Mouse (Mus musculus) heart, adult 11 months (tissue): ENCODE results near the gene Cenpp.
A peak's percentile ranks its signal among the peaks of the same experiment; 100 is the strongest.

Experiments
- DNase-seq: peaks from one replicate; pipeline ENCODE4 v3.0.0; 2022

The Cenpp gene

DNA sequence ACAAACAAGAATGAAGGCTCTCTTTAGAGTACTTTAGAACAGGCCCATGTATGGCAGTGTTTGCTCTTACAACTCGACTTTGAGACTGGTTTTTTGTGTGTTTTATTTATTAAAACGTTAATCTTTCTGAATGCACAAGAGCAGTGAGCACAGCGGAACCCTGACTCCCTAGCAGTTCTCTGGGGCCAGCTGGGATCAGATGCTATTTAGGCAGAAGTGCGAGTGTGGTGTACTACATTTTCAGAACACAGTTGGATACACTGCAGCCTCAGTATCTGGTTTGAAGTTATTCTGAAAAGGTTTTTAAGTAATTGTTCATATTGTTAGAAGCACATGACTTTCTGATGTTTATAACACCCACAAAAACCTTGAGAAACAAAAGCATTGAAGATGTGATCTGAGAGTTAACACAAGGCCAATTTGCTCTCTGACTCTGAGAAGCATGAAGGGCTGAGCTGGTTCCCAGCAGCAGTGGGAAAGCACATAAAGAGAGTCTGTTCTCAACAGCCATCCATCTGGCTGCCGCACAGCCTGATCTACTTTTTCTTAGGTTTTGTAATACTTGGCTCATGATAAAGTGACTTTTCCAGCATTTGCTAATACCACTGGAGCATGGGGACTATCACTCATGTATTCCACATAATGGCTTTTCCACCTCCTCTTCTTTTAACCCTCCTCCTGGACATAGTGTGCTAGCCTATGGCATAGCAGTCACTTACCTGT lies 191.7 kb downstream of the Cenpp start:
- peak; percentile 96 for DNase-seq

DNA sequence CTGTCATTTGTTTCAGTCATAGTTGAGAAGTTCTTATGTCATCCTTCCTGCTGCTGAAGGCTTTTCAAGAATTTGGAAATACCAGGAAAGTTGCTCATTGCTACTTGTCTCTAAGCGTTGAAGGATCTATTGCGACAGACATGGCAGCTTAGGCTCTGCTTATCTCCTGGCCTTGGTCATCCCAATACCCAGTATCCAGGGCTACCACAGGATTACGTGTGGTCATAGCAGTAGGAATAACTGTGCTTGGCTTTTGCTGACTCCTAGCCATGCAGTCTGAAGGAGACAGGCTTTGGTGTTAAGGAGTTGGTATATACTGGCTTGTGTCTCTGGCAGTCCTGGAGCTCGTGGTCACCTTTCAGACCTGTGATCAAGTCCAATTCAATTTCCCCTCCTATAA lies 192.3 kb downstream of the Cenpp start:
- DNase-seq: peak; percentile 96

DNA sequence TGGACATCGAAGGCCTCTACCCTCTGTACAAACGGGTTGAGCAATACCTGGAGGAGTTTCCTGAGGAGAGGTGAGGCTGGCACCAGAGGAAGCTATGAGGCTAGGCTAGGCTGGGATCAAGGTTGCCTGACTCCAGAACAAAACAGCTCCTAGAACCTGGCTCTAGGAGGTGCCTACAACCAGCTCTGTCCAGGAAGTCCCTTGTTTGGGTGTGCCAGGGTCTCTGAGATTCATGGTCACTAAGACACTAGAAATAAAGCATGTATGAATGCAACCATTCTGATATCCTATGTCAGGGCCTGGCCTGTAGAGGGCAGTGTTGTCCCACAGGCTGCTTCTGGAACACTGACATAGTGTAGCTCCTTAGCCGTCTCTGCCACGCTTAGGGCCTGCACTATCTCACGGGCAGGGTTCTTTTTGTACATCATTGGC lies 203.3 kb downstream of the Cenpp start:
- DNase-seq: peak; percentile 96

DNA sequence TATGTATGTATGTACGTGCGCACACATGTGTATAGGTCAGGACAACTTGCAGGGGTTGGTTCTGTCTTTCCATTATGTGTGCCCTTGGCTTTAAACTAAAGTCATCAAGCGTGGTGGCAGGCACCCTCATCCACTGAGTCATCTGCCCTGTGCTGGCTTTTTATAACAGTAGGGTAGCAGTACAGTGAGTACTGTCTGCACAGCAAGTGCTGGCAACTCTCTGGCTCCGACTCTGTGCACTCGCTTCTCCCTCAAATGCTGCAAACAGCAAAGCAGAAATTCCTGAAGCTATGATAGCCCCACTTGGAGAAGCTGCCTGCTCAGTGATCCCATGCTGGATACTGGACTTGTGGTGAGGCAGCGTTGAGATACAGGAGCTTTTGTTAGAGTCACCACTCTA lies 208.1 kb downstream of the Cenpp start:
- no peak for DNase-seq

DNA sequence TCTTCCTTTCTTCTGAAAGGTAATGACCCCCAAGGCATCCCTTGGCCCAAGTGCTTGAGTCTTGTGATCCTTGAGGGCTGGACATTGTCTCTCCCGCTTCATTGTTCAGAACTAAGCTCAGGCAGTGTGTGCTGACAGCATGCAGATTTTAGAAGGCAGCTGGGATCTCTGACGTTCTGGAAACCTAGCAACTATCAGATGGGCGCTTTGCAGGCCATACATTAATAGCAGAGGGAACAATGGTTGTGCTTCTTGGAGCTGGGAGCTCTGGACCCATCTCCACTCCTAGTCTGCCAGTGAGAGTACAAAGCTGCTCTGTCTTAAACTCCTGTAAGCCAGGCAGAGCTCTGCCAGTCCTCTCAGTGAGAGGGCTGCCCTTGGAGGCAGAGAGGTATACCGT lies 216.4 kb downstream of the Cenpp start:
- DNase-seq: no peak

DNA sequence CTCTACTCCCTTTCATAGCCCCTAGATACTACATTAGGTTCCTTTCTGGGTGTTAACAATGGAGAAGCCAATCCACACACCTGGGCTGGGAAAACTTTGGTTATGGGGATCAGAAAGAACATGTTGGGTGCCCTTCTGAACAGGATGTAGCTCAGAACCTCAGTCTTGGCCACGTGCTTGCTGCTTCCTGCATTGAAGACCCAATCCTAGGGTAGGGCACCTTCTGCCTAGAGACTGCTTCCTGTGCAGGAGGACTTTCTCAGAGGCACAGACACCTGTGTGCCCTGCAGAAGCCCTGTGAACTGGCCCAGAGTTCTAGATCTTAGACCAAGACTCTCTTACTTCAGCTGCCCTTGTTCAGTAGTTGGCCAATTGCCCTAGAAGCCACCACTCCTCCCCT lies 216.8 kb downstream of the Cenpp start:
- DNase-seq: no peak

DNA sequence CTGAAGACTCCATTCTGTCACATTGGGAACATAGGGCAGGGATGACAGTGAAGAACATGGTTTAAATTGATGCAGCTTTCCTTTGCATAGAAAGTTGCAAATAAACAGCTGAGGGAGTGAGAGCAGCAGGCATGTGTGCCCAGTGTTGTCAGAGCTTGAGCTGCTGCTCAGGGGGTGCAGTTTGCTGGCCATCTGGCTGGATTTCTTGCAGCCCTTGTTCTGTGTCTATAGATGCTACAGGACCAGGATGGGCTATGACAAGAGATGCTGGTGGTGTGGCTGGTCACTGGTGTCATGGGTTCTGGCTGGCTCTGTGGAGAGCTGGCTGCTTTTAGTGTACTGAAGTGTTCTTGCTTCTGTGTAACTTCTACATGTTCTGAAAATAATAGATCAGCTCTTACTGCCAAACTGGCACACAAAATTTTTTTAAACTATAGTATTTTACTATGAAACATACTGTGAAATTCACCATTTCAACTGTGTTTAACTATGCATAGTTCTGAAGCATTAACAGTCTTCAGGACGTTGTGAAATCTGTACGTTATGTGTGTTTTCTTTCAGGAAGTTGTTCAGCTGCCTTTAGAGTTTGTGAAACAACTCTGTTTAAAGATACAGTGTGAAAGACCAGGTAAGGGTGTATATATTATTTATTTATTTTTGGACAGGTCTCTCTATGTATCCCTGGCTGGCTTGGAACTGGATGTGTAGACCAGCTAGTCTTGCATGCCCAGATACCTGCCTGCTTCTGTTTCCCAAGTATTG lies 219.1 kb downstream of the Cenpp start:
- no peak for DNase-seq

DNA sequence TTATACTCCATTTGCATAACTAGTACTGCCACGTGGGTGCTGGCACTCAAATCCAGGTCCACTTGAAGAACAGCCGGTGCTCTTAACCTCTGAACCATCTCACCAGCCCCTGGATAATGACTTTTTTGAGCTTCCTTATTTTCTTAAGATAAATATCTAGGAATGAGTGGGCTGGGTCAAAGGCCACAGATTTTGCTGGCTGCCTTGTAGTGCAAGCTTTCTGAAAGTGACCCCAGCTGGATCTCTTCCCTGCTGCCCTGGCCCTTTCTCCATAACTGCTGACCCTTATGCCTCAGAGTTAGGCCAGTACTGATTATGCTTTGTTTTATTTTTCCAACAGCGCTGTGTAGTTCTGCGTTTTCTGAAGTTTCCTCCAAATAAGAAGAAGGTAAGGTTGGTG lies 222.1 kb downstream of the Cenpp start:
- no peak for DNase-seq

DNA sequence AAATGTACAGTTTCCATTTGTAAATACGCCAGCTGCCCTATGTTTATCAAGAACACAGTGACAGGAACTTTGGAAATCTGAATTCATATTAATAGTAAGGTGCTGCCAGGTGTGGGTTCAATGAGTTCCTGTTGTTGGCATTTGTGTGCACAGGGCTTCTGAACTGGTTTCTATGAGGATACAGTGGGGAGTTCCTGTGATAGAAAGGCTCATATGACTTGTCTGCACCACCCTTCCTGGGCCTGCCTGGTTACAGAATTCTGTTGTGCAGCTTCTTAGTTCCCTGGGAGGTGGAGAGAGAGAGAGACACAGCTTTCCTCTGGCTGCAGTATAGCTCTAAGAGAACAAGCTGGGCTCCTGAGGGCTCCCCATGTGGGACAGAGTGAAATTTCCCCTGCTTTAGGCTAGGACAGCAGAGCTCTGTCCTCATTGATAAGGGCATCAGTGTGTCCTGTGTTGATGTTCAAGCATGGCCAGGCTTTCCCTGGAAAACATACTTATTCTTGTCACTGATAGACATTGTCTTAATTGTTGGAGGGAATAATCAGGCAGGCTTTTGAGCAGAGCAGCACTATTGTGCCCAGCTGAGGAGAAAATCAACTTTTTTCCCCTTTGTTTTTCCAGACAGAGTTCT lies 224.4 kb downstream of the Cenpp start:
- peak; percentile 92 for DNase-seq

DNA sequence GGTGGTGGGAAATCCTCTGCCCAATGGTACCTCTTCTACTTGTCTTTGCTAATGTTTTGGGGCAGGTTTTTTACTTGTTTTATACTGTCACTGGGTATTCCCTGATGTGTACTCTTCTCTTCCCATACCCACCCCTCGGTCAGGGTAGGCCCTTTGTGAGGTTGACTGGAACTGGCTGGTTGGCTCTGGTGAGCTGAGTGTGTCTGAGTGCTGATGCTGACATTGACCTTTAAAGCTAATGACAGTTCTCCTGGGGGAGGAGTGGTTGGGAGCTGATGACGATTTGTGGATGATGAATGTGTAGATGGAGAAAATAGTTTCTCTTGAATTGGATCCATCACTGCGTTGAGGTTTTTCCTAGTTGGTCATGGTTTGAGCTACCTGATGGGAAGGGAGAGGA lies 225.8 kb downstream of the Cenpp start:
- DNase-seq: no peak

DNA sequence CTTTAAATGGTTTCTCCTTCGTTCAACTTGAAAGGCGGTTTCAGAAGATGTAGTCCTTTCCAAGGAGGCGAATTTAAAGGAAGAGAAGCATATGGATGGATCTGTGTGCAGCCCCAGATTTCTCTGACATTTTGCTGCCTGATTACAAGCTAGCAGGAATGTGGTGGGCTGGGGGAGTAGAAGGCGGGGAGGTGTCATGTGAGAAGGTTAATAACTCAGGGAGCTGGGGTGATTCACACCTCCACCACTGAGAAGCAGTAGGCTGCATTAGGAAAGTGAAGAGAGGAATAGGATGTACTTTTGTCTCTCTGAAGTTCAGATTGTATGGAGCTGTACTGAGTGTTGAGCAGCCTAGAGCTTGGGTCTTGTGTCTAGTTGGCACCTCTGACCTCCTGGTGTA lies 230.6 kb downstream of the Cenpp start:
- no peak for DNase-seq

DNA sequence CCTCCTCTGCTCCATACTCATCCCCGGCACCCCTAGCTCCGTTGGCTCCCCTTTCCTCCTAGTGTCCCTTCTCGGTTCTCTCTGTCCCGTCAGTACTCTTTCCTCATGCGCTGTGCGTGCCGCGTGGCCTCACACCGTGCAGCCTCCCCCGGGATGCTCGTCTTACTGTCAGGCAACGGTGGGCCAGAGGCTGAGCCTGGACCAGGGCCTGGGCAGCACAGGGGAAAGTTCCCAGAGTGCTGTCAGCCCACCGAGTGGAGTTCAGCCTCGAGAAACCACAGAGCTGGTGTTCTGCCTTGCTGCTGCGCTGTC lies 231.0 kb downstream of the Cenpp start:
- DNase-seq: no peak

DNA sequence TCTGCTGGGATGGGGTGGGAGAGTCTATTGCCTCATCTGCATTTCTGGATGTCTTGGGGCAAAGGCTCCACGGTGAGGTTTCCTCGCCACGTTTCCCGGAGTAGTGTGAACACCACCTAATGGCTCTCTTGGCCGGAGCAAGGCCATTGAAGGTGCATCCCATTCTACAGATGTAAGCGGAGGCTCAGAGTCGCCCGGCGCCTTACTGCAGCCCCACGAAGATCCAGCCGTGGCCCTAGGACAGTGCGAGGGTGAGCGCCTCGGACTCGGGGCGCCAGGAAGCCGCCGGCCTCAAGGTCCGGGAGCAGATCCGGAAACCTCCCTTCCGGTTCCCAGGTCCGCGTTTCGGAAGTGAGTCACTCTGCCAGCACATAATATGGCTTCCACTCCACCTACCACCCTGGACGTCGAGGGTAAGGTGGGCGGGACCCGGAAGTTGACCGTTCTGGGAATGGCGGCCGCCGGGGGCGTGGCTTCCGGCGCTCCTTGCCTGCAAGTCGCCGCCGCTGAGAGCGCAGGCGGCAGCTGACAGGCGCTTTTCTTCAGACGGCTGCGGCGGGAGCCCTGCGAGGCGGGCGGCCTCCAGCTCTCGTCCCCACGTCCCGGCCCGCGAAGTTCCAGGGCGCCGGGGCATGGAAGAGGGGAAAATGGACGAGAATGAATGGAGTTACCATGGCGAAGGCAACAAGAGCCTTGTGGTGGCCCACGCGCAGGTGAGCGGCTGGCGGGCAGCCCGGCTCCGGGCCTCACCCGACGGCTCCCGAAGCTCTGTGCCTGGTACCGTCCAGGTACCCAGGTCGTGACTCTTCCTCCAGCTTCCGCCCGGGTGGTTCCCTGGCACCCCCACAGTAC lies 231.6 kb downstream of the Cenpp start, which contains the start of gene Ippk:
TSS of gene Ippk (plus strand) at position 496 of the 852 bp plus-strand sequence.
- peak; percentile 100 for DNase-seq
